Mouse (Mus musculus) urinary bladder, postnatal 4 days (tissue): ENCODE measurements around the gene Rbms3.

ENCODE experiments used
- DNase-seq, 2 experiments: peaks; one replicate each; pipeline ENCODE4 v3.0.0; 2021 to 2022; ENCODE audit warnings: low spot score in 2 of 2

Gene Rbms3

GRCm38 (mm10) chr9:117107926-117108325 is 521.8 kb downstream of the Rbms3 start:
- DNase-seq: peak in 1 of 2 experiments; percentile 16

DNA sequence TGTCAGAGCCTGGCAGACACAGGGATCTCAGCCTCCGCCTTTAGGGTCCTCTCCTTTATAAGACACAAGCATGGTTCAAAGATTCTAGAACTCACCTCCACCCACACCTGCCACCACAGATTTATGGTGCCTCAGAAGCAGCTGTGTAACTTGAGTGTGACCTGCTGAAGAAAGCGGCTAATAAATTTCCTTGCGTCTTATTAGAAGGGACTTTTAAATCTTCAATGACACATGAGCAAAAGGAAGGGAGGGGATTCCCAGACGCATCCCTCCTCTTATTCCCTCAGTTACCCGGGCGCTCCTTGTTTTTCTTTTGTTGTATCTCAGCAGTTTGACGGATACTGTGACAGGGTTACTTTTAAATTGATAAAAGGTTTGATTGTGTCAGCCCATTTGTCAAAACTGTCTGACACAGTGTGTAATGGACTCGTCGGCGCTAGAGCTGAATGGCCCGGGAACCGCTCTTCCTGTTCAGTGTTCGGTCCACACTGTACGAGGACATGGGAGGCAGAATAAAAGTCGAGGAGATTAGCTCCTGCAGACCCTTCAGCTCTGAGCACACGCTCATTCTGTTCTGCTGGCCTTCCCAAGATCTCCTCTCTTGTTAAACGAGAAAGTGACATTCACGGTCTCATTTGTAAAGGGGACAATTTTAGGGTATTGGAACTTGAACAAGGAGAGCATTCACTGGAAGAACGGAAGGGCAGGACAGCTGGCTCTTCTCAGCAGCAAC is 527.3 kb downstream of the Rbms3 start:
- DNase-seq: peak in 1 of 2 experiments; percentile 34

DNA sequence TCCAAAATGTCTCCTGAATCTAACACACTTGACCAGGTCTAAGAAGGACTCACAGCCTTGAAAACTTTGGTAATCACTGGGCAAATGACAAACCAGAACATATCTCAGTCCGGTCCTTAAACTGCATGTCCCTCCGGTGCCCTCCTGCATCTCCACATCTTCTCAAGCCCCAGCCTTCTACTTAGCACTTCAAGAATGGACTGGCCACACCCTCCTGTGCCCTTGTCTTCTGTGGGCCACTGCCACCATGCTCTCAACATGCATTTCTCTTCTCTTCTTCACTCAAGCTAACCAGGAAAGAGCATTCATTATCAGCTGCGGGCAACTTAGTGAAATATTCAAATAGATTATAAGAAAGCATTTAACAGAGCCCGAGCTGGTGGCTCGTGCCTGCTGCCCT is 529.5 kb downstream of the Rbms3 start:
- peak; percentile 8 to 50 for DNase-seq

GRCm38 (mm10) chr9:117093551-117093950 is 536.2 kb downstream of the Rbms3 start:
- no peak for DNase-seq

- no peak for DNase-seq
Measured at GRCm38 (mm10) chr9:117092177-117092555, 537.5 kb downstream of the Rbms3 start.

GRCm38 (mm10) chr9:117091253-117092176 is 538.2 kb downstream of the Rbms3 start:
- no peak for DNase-seq

DNA sequence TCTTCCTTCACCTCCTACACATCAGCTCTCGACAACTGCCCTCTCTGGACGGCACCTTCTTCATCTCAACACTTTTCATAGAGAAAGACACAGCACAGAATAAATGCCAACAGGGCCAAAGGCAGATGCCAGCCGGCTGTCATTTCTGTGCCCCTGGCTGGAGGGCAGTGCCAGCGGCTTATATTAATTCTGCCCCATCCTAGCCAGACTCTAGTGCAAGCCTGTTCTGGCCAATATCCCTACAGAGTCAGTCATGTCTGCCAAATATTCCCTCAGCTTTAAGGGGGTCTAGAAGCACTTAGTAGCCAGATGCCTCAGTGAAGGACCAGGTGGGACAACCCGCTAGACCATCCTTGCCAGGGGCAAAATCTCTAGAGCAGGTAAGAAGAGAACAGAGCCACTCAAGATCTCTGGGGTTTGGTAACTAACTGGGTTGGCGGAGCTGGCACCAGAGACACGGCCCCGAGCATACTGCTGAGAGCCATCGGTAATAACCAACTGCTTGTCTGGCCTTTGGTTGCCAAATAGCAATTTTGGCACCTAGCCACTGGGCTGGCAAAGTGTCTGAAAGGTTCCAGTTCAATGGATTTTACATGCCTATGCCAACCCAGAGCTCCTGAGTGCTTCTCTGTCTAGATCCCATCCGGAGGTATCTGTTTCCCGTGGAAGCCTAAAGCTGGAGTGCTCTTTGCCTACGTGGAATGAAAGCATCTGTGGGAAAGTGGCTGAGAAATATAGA is 540.1 kb downstream of the Rbms3 start:
- no peak for DNase-seq

- DNase-seq: no peak
Measured at GRCm38 (mm10) chr9:117088309-117088708, 541.4 kb downstream of the Rbms3 start.

- no peak for DNase-seq
Measured at GRCm38 (mm10) chr9:117085706-117086105, 544.0 kb downstream of the Rbms3 start.

DNA sequence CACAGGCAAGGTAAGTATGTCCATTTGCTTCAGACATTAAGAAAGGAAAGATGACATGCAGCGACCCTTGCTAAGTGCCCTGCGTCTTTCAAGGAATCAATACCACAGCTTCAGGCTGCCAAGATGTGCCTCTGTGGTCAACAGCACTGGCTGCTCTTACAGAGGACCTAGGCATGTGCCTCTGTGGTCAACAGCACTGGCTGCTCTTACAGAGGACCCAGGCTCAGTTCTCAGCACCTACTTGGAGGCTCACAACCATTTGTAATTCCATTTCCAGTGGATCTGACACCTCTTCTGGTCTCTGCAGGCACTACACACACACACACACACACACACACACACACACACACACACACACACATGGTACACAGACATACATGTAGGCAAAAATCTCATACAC is 545.2 kb downstream of the Rbms3 start:
- peak in 1 of 2 experiments; percentile 7 for DNase-seq

DNA sequence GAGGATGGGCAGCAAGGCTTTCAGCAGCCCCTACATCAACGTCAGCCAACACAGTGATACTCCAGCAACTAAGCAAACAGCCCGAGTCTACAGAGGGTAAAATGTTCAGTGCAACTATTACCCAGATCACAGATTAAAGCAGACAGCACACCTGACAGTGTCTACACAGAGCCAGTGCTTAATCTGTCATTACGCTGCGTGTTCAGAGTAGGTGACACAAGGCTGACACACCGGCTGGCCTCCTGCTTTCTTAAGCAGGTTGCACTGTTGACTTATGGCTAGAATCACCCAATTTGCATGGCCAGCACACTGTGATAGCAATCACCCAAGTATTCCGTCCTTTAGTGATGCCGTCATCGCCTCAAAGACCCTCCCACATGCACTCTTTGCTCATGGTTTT is 550.2 kb downstream of the Rbms3 start:
- DNase-seq: peak in 1 of 2 experiments; percentile 36

DNA sequence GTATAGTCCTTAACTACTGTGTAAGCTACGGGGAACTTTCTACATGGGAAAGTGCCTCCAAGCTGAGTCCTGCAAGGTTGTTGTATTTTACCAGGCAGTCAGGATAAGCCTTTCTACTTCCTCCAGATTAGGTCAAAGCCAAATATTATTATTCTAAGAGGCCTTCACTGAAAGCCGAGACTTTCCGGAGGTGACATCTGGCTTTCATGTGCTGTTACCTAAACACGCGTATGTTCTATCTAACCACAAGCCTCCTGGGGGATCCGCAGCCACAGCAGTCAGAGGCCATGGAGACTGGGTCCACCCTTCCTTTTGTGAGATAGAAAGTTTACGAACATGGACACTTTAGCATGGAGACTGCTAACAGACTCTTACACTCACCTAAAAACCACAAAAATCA is 552.2 kb downstream of the Rbms3 start:
- peak in 1 of 2 experiments; percentile 49 for DNase-seq

DNA sequence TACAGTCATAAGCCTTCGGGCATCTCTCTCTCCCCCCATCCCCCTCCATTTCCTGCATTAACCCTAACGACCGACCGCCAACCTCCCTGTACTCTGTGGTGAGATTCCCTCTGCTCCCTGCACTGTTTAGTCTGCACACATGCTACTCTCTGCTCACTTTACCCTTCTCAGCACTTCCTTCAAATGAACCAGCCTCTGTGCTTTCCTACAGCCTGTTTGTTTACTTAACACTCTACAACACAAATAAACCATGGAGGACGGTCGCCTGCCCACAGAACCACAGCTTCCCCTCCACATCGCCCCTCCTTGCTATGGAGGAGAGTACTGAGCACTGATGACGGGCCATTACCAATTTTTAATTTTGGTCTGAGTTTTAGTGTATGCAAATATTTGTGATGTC is 552.9 kb downstream of the Rbms3 start:
- DNase-seq: peak in 1 of 2 experiments; percentile 52

- peak in 1 of 2 experiments; percentile 36 for DNase-seq
Measured at GRCm38 (mm10) chr9:117072433-117073099, 557.1 kb downstream of the Rbms3 start.

DNA sequence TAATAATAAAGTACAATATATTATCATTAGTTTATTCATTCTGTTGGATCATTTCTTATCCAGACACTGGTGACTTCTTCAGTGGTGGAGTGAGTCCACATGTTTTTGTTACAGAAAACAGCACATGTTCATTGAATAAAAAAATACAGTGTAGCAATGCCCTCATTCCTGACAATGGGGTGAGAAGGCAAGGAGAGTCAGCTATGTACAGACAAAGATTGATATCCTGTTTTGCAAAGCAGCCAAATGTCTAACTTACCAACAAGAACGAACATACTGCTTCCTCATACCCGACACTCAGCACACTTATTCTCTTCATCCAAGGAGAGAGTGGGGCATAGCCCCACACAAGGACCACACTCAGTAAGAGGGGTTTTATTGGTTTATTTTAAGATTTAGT is 559.1 kb downstream of the Rbms3 start:
- no peak for DNase-seq

DNA sequence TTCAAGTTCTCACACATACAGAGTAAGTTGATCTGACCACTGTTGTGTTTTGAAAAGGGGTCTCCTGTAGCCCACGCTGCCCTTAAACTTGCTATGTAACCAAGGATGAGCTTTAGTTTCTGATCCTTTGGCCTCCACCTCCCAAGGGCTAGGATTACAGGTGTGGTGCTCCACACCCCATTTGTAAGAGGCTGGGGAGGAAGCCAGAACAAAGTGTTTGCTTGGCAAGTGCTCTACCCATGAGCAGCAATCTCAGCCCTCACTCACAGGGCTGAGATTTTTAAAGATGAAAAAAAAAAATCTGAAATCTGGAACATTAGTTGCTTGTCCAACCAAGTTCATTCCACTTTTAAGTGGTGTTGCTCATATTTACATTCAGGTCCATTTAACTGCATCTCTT is 560.5 kb downstream of the Rbms3 start:
- no peak for DNase-seq

DNA sequence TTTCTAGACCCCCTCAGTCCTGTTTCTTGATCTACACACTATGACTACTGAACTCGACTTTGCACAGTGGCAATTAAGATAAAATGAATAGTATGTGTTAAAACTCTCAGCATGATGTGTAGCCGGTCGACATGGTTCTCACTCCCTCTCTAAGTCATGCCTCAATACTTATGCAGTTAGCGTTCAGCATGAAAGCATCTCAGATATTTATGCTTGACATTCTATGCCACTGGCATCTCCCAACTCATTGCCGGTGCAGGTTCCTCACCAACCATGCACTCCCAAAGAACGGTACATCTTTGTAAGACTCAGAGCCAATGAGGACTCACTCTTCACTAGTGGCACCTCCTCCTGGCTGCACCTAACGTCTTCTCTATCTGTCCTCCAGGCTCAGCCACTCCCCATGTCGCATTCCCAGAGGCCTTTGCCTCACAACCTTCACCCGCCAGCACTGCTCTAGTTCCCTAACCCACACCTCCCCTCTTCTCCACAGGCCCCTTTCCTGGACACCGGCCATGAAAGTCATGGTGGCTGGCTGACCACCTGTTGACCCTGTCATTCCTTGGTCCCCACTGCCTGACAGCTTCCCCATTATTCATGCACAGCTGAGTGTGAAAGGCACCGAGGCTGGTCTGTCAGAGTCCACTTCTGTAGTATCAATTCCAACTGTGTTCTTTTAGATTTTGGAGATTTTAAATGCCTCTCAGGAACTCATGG is 561.9 kb downstream of the Rbms3 start:
- DNase-seq: no peak

GRCm38 (mm10) chr9:117066502-117066901 is 563.2 kb downstream of the Rbms3 start:
- DNase-seq: no peak

DNA sequence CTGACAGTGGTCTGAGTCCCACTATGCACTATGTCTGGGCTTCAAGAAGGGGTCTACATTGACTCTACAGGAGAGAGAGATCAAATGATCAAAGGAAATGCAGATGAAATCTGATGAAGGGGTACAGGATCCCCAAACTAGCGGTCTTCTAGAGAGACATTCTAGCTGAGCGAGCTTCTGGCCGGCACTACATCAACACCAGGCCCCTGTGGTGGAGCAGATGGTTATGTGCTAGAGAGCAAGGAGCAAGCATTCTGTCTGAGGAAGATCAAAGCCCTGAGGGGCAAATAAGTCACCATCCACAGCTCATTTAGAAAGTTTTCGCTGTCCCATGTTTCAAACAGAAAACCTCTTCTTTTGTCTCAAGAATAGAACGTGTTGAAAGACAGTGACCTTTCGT is 564.1 kb downstream of the Rbms3 start:
- no peak for DNase-seq

- no peak for DNase-seq
Measured at GRCm38 (mm10) chr9:117059586-117059985, 570.1 kb downstream of the Rbms3 start.

DNA sequence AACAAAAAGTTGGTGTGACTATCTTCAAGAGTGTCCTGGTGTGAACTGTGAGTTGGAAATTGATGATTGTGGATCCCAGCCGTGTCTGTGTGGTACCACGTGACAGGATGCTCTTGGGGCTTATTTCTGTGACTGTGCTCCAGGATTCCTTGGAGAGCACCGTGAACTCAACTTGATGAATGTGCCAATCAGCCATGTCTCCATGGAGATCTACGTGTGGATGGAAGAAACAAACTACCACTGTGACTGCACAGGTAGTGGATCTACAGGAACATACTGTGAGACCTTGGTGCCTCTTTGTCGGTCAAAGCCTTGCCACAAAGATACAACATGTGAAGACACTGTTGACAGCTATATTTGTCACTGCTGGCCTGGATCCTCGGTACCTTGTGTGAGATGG is 570.6 kb downstream of the Rbms3 start:
- DNase-seq: no peak
